Mouse (Mus musculus): ENCODE results near the gene BC029722. TPM values are rescaled to one million over a fixed set of nuclear protein-coding genes. Genes with fewer than 3 reads are reported as not detected.
A peak's percentile ranks its signal among the peaks of the same experiment; 100 is the strongest.

Gene BC029722
- total RNA-seq, 2 experiments from 2014 or later, result 22.3 to 23.2 TPM

DNA sequence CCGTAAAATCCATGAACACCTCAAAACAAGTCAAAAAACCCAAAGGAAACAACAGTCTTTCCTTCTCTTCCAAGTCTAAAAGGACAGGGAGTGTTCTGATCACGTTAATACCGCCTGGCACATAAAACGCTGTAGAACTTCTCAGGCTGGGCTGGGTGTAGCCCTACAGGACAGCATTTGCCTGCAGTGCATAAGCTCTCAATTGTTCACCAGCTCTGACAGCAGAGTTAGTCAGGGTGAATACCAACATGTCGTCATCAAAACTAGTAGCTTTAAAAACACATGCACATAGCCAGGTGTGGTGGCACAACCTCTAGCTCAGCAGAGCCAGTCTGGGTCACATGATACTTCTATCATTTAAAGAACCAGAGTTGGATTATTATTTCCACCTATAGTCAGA lies 1.6 kb upstream of the BC029722 start:
- intact Hi-C loops (cut with DNase I), result no loop called here
- DNase-seq, result no peak

DNA sequence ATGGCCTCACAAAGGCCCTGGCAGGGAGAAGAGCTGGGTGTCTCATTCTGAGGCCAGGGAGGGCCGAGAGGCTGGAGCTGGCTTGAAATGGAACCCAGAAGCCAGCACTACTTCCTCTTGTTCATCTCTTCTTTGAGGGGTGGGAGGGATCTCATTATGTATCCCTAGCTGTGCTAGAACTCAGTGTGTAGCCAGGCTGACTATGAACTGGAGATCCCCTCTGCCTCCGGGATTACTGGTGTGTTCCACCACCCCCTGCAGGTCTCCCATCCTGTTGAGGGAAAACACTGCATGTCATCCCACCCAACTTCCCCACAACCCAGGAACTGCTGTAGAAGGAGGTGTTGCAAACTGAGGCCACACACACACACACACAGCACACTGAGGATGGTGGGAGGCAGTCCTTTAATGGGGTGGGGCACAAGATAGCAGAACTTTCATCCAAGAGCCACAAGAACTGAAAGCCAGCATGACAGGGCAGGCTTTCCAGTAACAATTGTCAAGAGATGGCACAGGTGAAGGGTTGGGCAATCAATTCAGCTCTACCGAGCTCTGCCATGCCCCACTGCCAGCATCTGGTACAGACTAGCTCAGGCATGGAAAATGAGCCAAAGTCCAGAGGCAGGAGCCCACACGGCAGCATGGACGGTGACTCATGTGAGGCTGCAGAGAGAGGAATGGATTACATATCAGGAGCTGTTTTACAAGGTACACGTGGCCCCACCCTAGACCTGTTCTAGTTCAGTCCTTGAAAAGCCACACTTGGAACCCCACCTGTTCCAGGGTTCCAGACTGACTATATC lies 424 bp upstream of the BC029722 start:
- no peak for DNase-seq
- intact Hi-C loops (cut with DNase I), result loop anchor here (10.0 kb wide), 1 partner anchor 125 kb away; the partner anchor contains the start of gene Trpc4ap

DNA sequence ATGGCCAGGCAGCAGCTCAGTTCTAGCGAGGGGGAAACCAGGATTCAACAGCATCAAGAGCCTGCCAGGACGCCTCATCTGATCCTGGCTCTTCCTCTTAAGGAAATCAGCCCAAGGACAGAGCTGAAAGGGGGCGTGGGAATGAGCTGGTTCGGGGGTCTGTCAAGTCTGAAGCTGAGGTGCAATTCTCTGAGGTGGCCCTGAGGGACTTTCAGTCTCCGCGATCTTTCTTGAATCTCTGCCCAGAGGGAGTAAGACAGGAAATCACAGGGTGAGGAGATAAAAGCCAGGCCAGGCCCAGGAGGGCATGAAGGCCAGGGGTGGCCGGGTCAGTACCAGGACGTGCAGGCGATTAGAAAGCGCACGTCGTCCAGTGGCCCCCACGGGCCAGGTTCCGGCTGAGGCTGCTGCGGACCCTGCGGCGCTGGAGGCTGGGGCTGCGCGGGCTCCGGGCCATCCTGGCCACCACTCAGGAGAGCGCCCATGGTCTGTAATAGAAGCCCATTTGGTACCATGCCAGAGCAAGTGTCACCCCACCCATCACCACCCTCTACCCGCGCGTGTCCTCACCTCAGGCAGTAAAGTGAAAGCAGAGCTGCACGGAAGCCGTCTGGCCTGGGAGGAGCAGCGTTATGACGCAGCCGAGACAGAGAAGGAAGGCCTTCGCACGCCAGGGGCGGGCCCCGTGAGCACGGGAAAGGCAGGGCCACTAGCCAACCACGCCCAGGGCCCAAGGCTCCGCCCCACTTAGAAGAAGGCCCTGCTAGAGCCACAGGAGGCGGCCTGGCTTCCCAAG lies 432 bp downstream of the BC029722 start:
- intact Hi-C loops (cut with DNase I), result loop anchor here (10.0 kb wide), 1 partner anchor 124 kb away; the partner anchor contains the start of gene Trpc4ap
- DNase-seq, result peak; percentile 93 to 97

DNA sequence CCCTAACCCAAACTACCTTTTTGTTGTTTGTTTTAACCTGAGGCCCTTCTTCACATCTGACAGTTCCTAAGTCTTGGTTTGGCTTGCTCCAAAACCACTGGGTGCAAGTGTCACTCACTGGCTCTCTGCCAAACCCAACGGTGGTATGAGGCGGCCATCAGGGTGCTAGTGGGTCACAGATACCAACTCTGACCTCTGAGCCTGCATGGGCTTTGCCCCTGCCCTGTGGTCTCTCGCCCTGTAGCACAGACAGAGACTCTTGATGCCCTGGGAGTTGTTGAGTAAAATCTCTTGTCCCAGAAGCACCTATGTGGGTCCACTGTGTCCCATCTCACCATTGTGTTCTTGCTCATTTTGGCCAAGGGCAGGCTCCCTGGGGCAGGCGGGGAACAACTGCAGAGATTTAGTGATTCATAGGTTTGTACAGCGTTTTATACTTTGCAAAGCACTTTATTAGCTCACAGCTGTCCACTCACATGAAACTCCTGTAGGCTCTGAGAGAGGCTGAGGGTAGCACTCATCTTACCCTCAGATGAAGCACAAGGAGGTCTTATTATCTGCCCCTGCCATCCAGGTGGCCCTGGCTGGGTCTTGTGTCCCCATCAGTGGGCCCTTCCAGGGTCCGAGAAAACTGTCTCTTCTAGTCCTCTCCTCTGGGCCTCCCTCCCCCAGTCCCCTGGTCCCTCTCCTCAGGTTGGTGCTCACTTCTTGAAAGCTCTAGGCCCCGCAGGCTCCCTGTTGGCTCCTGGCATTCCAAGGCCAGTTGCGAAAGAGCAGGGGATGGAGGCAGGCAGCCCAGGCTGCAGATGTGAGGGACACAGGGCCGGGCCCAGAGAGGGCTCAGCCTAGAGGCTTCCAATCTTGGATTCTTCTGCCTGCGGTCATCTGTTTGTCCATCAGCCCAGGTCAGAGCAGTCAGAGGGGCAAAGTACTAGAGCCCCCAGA lies 1.7 kb downstream of the BC029722 start:
- intact Hi-C loops (cut with DNase I), result loop anchor here (10.0 kb wide), 1 partner anchor 123 kb away; the partner anchor contains the start of gene Trpc4ap
- DNase-seq, result peak; percentile 51 to 65

DNA sequence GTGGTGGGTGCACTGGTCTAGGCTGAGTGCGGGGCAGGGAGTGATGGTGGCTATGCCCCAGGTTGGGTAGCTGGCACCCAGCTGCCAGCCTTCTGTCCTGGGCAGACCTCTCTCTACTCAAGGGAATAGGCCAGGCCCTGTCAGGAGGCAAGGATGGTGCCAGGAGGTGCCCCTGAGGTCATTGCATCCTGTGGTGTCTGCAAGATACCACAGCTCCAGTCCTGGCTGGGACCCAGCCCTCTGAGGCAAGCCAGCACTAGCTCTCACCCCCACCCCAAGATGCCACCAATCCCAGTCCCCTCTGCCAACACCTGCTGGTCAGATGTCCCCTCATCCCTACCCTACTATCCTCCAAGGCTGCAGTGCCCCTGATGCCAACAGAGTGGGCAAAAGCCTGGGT lies 3.0 kb downstream of the BC029722 start:
- no peak for DNase-seq
- intact Hi-C loops (cut with DNase I), result loop anchor here (10.0 kb wide), 1 partner anchor 121 kb away; the partner anchor contains the start of gene Trpc4ap

DNA sequence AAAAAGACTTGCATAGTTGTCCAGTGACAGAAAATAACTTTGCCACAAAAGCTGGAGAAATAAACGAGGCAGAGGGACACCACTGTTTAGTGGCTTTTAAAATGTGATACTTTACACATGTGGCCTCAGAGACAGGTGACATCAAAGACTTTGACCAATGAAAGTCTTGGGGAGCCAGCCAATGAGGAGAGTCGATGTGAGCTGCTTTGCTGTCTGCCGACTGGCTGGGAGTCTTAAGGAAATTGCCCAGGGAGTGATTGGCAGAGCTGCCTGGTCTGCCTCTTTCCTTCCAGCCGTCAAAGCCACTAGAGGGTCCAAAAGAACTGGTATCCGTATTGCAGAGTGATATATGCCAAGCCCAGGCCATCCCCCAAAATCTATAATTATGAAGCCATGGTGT lies 4.4 kb downstream of the BC029722 start:
- intact Hi-C loops (cut with DNase I), result loop anchor here (5.0 to 10.0 kb wide), 2 partner anchors 48 to 120 kb away; partner anchors contain the start of gene Trpc4ap
- DNase-seq, result no peak

DNA sequence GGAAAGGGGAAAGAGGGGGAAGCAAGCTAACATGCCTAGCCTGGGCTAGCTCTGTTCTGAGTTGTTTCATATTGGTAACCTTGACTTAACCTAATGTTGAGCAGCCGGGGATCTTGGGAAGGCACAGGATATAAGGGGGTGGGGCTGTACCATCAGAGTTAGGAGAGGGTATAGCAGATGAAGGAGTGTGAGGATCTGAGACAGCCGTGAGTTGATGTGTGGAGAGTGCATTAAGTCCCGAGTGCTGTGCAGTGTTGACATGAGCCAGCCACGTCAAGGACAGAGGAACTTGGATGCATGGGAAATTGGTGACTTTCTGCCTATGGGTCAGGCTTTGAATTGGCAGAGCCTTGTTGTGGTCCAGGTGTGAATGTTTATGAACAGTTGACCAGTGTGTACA lies 6.6 kb downstream of the BC029722 start:
- intact Hi-C loops (cut with DNase I), result loop anchor here (5.0 to 10.0 kb wide), 2 partner anchors 45 to 118 kb away; partner anchors contain the start of gene Trpc4ap

DNA sequence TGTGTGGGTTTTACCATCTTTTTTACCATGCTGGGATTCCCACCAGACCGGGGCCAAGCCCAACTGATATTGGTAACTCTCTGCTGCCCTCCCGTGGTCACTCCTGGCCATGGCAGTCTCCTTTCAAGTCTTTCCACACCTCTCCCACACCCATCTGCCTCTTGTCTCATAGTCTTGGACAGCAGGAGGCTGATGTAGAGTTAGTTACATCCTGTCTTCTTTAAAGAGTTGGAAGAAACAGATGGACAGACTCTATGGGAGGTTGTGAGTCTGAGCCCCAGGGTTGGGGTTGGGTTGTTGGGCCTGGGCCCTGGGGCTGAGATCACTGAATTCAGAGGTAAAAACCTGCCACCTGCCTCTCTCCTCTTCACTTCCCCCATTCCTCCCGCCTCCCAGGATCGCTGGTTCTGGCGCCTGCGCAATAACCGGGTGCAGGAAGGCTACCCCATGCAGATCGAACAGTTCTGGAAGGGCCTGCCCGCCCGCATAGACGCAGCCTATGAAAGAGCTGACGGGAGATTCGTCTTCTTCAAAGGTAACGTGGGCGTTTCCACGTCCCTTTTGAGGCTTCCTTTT lies 7.3 kb downstream of the BC029722 start:
- DNase-seq, result peak; percentile 68 to 70
- intact Hi-C loops (cut with DNase I), result loop anchor here (5.0 to 10.0 kb wide), 2 partner anchors 45 to 117 kb away; partner anchors contain the start of gene Trpc4ap

More for the DNA sequence above, 6.6 kb downstream of the BC029722 start:
- DNase-seq, result no peak

DNA sequence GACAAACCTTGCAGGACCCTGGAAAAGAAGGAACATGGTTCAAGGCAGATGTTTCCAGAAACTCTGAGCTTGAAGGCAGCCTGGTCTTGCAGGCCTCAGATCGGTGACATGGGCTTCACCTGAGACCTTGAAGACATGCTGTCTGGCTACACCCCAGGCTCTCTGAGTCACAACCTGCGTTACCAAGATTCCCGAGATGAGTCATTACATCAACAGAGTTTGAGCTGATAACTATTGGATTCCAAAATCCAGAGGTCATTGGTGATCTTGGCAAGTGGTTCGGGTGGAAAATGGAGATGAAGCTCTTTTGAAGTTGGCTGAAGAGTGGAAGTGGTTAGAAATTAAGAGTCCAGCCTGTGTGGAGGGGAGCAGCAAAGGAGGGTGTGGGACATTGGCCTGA lies 9.6 kb downstream of the BC029722 start:
- intact Hi-C loops (cut with DNase I), result loop anchor here (5.0 to 10.0 kb wide), 2 partner anchors 42 to 115 kb away; partner anchors contain the start of gene Trpc4ap
- no peak for DNase-seq

DNA sequence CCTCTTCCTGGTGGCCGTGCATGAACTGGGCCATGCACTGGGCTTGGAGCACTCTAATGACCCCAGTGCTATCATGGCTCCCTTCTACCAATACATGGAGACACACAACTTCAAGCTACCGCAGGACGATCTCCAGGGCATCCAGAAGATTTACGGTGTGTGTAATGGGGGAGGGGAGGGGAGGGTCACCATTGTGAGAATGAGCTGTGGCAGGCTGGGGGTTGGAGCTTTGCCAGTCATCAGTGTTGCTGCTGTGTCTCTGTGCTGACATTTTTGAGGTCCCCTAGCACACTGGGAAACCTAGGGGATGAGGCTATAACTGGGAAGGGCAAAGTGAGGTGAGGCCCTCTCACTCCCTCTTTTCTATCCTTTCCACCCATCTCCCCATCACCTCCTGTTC lies 11.8 kb downstream of the BC029722 start:
- no peak for DNase-seq
- intact Hi-C loops (cut with DNase I), result no loop called here

DNA sequence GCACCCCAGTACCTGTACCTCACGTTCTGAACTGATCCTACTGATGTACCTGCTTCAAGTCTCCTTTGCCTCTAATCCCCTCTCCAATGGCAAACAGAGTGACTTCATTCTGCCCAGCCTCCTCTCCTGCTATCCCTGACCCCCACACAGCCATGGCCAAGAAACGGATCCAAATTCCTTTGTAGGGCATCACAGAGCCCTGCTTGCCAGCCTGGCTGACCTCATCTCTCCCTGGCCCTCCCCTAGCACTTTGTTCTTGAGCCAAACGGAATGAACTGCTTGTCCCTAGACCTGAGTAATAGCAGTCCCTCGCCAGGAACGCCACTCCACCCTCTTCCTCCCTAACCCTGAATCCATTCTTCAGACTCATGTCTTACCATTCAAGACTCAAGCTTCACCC lies 12.7 kb downstream of the BC029722 start:
- DNase-seq, result no peak
- intact Hi-C loops (cut with DNase I), result no loop called here

DNA sequence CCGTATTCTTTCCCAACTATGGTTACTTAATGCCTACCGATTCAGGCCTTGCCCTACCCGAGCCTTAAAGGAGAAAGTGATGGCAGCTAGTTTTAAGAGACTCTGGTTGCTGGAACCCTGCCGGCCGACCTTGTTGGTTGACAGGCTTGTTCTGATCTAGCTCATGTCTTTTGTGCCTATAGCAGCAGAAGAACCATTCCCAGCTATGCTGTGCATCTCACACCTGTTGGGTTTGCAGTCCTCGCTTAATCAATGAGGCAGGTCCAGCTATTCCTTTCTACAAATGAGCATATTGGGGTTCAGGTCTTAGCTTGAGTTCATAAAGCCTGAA lies 13.3 kb downstream of the BC029722 start:
- DNase-seq, result no peak
- intact Hi-C loops (cut with DNase I), result no loop called here

DNA sequence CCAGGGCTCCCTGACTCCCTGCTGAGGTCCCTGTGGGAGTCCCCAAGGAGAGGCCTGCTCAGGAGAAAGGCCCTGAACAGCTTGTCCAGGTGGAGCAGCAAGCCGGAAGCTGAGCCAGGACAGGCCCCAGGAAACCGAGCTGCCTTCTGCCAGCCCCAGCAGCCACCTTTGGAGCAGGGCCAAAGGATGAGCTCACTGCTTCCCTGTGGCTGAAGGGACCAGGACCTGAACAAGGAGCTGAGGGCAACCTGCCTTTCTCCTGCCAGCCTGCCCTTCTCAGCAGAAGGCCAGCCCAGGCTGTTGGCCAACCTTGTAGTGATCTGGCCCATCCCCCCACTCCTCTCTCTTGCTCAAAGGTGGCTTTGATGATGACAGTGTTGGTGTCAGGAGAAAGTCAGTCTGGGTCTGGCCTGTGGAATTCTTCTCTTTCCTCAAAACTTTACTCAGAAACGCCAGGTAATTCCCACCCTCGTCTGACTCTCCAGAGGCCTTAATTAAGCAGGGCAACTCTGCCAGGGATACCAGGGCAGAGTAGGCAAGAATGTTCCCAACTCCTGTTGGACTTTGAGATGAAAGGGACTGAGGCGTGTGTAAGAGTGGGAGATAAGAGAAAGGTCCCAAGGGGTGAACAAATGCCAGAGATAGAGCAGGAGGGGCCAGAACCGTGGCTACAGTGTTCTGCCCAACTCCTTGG lies 13.8 kb downstream of the BC029722 start:
- peak in 1 of 2 experiments; percentile 52 for DNase-seq
- intact Hi-C loops (cut with DNase I), result no loop called here

DNA sequence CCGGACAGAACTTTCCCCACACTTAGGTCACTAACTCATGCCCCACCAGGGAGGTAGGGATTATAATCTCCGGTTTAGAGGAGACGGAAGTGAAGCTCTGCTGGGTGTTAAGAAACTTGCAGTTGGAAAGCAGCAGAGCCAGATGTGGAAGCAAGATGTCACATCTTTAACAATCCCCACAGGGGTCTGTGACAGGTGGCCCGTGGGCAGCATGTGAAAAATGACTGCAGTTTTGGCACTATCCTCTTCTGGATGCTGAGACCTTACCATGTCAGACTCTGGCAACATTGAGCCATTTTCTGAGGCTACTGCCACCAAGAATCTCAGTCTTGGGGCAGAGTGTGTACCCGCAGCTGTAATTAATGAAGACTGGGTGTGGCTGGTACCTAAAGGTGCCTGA lies 15.2 kb downstream of the BC029722 start:
- no peak for DNase-seq
- intact Hi-C loops (cut with DNase I), result no loop called here

DNA sequence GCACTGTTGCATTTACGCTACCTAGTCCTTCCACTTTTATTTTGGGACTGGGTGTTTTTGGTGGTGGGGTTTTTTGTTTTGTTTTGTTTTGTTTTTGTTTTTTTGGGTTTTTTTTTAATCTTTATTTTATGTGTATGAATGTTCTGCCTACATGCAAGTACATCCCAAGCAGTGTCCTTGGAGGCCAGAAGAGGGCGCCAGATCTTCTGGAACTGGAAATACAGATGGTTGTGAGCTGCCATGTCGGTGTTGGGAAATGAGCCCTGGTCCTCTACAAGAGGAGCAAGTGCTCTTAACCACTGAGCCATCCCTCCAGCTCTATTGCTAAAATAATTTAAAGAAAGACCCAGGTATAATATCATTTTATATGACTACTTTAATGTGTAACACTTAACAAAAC lies 16.5 kb downstream of the BC029722 start:
- intact Hi-C loops (cut with DNase I), result no loop called here

DNA sequence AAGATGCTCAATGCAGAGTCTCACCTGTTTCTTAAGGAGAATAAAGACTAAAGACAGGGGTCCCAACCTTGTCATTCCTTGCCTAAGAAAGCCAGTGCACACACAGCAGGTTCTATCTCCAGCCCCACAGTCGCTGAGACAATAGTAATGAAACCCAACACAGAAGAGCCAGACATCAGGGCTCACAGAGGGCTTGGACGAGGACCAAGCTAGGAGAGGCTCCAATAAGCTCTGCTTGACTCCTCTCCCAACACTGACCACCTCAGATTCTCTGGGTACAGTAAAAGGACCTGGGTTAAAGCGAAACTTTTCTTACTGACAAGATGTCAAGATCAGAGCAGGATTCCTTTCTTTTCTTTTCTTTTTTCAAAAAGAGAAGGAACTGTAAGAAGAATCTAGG lies 20.6 kb downstream of the BC029722 start:
- intact Hi-C loops (cut with DNase I), result no loop called here
- DNase-seq, result no peak

More for the DNA sequence above, 16.5 kb downstream of the BC029722 start:
- no peak for DNase-seq

DNA sequence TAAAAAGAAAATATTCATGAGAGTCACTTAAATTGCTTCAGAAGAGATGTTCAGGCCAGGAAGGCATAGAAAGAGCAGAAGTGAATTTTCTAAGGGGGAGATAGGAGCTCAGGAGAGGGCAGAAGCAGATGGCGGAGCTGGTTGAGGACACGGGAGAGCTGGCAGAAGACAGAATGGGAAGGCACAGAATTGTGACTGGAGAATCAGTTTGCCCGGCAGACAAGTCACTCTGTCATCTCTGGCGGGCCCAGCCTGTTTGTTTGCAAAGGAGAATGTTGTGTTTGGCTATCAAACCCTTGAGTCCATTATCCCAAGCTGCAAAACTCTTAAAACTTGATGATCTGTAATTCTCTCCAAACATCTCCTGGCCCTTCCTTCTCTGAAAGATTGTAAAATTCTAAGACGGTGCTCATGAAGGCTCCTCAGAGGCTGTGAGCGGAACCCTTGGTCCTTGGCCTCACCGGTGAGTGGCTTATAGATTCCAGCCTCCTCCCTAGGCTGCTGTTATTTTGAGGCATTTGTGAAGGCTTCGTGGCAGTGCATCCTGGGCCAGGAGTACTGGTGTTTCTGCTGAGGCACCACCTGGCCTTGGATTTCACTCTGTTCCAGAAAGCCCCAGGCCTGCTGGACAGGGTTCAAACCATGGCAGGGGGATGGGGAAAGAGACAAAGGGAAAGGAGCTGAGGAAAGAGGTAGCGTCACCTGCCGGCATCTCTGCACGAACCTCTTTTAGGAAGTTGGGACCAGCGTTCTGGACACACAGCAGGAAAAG lies 24.4 kb downstream of the BC029722 start:
- no peak for DNase-seq

DNA sequence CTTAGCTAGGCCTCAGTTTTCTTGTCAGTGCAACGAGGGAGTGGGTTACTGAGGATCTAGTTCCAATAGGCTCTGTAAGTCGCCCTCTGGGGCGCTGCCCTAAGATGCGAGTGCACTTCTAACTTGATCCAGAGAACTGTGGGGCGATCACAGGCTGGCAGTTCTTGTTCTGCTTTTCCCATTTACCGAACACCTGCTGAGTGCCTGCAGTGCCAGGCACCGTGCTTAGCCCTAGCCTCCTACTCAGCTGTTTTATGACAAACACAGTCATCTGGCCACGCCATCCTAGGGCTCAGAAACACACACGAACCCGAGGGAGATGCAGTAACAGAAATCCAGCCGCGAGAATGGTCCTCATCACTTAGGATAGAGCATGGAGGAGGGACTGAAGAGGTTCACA lies 26.3 kb downstream of the BC029722 start:
- no peak for DNase-seq

More for the DNA sequence above, 24.4 kb downstream of the BC029722 start:
- intact Hi-C loops (cut with DNase I), result no loop called here

More for the DNA sequence above, 26.3 kb downstream of the BC029722 start:
- intact Hi-C loops (cut with DNase I), result no loop called here

All from gastrocnemius, postnatal 36 days (tissue).